Comparison of ENCODE assay signal across 15 mouse cellular contexts in the genomic region with DNA sequence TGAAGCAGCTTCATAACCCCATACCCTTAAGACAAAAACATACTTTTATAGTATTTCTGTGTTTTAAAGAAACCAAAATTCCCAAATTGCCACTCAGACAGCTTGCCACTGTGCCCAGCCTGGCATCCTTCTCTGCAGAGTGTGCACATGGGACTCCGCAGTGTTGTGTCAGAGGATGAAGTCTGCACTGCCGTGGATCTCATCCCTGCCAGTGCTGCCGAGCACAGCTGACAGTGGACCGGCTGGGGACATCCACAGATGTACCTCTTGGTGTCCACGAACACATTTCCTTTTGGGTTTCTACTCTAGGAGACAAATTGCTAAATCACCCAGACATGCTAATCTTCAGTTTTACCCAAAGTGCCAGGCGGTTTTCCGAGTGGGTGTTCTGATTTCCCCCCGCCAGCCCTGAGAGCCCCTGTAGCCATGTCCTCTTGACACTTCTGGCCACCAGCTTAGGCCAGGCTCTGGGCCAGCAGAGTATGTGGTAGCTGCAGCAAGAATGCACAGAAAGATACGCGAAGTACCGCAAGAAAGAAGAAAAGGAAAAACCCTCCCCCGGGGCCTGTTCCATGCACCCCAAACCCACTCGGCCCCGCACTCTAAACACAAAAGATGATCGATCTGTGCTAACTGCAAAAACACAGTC.
DNase-seq lines count a peak whose midpoint lies in the region; ATAC-seq and TF ChIP-seq lines count a peak whose summit lies in the region.
"Had no signal": no experiment of that assay in that cellular context is flagged by ENCODE, and none has a peak within 500 bp of the region (broad histone marks: within the 10 kb centered on the region; RNA-seq: fewer than 3 reads in every experiment).

No protein-coding gene starts in this region.

- no peaks in the 10 kb centered on the region for H3K9me3 ChIP-seq in neural tube, embryonic 15.5 days (replicated peaks)
- H3K9me3 ChIP-seq: embryonic facial prominence, embryonic 13.5 days; intestine, embryonic 15.5 days had no signal

- 84% methylated on average over 15 of the region's 15 CpGs for WGBS in neural tube, embryonic 15.5 days

- no peak overlapping the region for H3K4me3 ChIP-seq in layer of hippocampus, adult 2 months
- no peak overlapping the region for H3K4me3 ChIP-seq in neural tube, embryonic 15.5 days (replicated peaks)
- H3K4me3 ChIP-seq: embryonic facial prominence, embryonic 13.5 days; intestine, embryonic 15.5 days had no signal

- H3K27ac ChIP-seq in layer of hippocampus, adult 2 months, result peak overlapping the region; percentile 77
- peak overlapping the region; percentile 42; the same call in 1 of the 2 replicates for H3K27ac ChIP-seq in neural tube, embryonic 15.5 days (replicated peaks)
- H3K27ac ChIP-seq: embryonic facial prominence, embryonic 13.5 days; kidney, postnatal 0 days had no signal

- no peak for ATAC-seq in neural tube, embryonic 15.5 days (ENCODE audit: low FRiP score)
- ATAC-seq: intestine, embryonic 15.5 days had no signal

- peak; percentile 76 to 81 for DNase-seq in cerebellum, postnatal 10 days
- no peak for DNase-seq in cerebellum, postnatal 36 days
- no peak for DNase-seq in layer of hippocampus, adult 2 months (ENCODE audit: low spot score in 2 of 2)
- DNase-seq in layer of hippocampus, adult 8-10 months (ENCODE audit: low spot score in 2 of 2), result no peak
- no peak for DNase-seq in neural tube, embryonic 10.5 days (ENCODE audit: extremely low spot score, low spot score)
- DNase-seq in kidney, postnatal 10 days, result no peak
- DNase-seq in ovary, postnatal 36 days (ENCODE audit: low spot score), result no peak
- DNase-seq: liver; midbrain, embryonic 14.5 days; right cerebral cortex, postnatal 14 days had no signal

- H3K4me1 ChIP-seq in neural tube, embryonic 15.5 days, result peaks cover 17% of the 10 kb centered on the region; the same call in 1 of the 2 replicates

- no peak overlapping the region for H3K9ac ChIP-seq in neural tube, embryonic 15.5 days (replicated peaks)
- H3K9ac ChIP-seq: intestine, embryonic 15.5 days had no signal

- TF ChIP-seq CTCF in layer of hippocampus, adult 2 months (conservative IDR thresholded peaks at IDR 0.05), result no peak

- H3K36me3 ChIP-seq in neural tube, embryonic 15.5 days, result peaks cover 35% of the 10 kb centered on the region

- H3K4me2 ChIP-seq in neural tube, embryonic 15.5 days, result no peak overlapping the region
- H3K4me2 ChIP-seq: embryonic facial prominence, embryonic 13.5 days; intestine, embryonic 15.5 days had no signal

- H3K27me3 ChIP-seq in neural tube, embryonic 15.5 days (replicated peaks), result no peaks in the 10 kb centered on the region
- H3K27me3 ChIP-seq: CH12.LX; embryonic facial prominence, embryonic 13.5 days; intestine, embryonic 15.5 days had no signal

Comparison
In these comparisons a context has a peak if more than half of its experiments do, and no peak if none do; other contexts are left out.
1. DNase-seq: peak in cerebellum, postnatal 10 days (2 of 2); none in cerebellum, postnatal 36 days (0 of 2), layer of hippocampus, adult 2 months (0 of 2), layer of hippocampus, adult 8-10 months (0 of 2), neural tube, embryonic 10.5 days (single experiment), kidney, postnatal 10 days (single experiment) and ovary, postnatal 36 days (single experiment).